Mouse (Mus musculus) C2C12 (cell line): Measurements from ENCODE around the gene En2. TPM values are rescaled to one million over a fixed set of nuclear protein-coding genes. Genes with fewer than 3 reads are reported as not detected.

ENCODE experiments used
- H3K27me3 ChIP-seq: one replicate; pipeline ENCODE4 v1.6.1; 2011; ENCODE audit not compliant: control insufficient read depth, insufficient read depth, insufficient read length
- H3K36me3 ChIP-seq: one replicate; pipeline ENCODE4 v1.6.1; 2011; ENCODE audit not compliant: control insufficient read depth, insufficient read depth
- H3K4me3 ChIP-seq: one replicate; pipeline ENCODE4 v1.5.1; 2011; ENCODE audit warnings: mild to moderate bottlenecking, control low read depth; ENCODE audit not compliant: poor library complexity, insufficient read depth, severe bottlenecking
- H3K79me2 ChIP-seq: one replicate; pipeline ENCODE4 v1.6.1; 2011; ENCODE audit not compliant: control insufficient read depth, insufficient read depth
- H3K79me3 ChIP-seq: one replicate; pipeline ENCODE4 v1.6.1; 2011; ENCODE audit warnings: low read depth, control low read depth
- H3ac ChIP-seq: one replicate; pipeline ENCODE3; 2011; ENCODE audit warnings: low read depth; ENCODE audit not compliant: control insufficient read depth, insufficient read length
- CEBPB ChIP-seq: IDR thresholded peaks from one replicate; pipeline ENCODE4 v1.6.1; 2011; ENCODE audit warnings: low read depth, mild to moderate bottlenecking, control low read depth, moderate library complexity
- CTCF ChIP-seq: IDR thresholded peaks from one replicate; pipeline ENCODE4 v1.5.1; 2011; ENCODE audit not compliant: control insufficient read depth, insufficient read depth, insufficient read length
- FOSL1 ChIP-seq: IDR thresholded peaks from one replicate; pipeline ENCODE4 v1.8.0; 2011; ENCODE audit warnings: mild to moderate bottlenecking, low read length; ENCODE audit not compliant: poor library complexity, insufficient read depth, severe bottlenecking
- MAX ChIP-seq: IDR thresholded peaks from one replicate; pipeline ENCODE4 v1.6.1; 2011; ENCODE audit warnings: mild to moderate bottlenecking, control low read depth
- MYOD1 ChIP-seq: IDR thresholded peaks from one replicate; pipeline ENCODE4 v1.6.1; 2011; ENCODE audit warnings: low read depth; ENCODE audit not compliant: control insufficient read depth, insufficient read length
- MYOG ChIP-seq: IDR thresholded peaks from one replicate; pipeline ENCODE4 v1.6.1; 2011; ENCODE audit not compliant: control insufficient read depth, insufficient read length; ENCODE audit errors: extremely low read depth
- USF1 ChIP-seq: IDR thresholded peaks from one replicate; pipeline ENCODE4 v1.6.1; 2011; ENCODE audit warnings: low read depth, mild to moderate bottlenecking, control low read depth, moderate library complexity
- polyA plus RNA-seq: library from polyadenylated mRNA; unstranded; fragments of >200 nt; fragmentation: generic; extraction: Trizol; gene quantifications from one replicate; pipeline ENCODE4 v1.2.1, GENCODE M21; 2012; ENCODE audit warnings: missing spikeins

En2 gene
- polyA plus RNA-seq, 1 experiment = not detected

GRCm38 (mm10) chr5:28210591-28211550 lies 45.4 kb downstream of the En2 start:
- H3K27me3 ChIP-seq = peaks cover 44% of the 10 kb centered on the region
- H3K79me3 ChIP-seq = no peaks in the 10 kb centered on the region
- no peaks in the 10 kb centered on the region for H3K79me2 ChIP-seq
- no peak overlapping the region for H3K4me3 ChIP-seq
- H3K36me3 ChIP-seq = no peaks in the 10 kb centered on the region
- no peak overlapping the region for H3ac ChIP-seq
- TF ChIP-seq MAX (no peak), MYOD1 (no peak), MYOG (no peak), CTCF (no peak), USF1 (no peak), FOSL1 (no peak), CEBPB (no peak)

DNA sequence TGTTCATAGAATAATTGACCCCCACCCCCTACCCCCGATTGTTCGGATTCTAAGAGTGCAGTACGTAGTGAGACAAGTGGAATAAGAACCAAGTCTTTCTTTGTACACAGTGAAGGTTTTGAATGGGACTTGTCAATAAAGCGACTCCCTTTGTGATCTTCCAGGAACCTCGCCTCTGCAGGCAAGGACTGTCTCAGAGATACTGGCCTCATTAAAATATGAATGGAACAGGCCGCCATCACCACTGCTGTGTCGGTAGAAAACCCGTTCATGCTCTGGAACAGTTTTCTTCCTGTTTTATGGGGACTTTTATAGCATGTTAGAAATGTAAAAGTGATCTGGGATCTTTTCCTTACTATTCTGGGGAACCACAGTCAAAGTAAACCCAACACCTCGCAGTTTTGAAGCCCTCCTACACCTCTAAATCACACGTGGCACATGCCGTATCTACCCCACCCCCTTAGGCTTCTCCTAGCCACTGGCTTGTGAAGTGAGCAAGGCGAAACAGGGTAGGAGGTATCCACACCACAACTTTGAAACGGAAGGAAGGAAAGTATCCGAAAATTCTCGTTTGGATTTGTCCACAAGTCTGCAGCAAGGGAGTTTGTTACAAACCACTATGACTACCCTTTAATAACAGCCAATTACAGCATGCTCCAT lies 46.3 kb downstream of the En2 start:
- Histone ChIP-seq H3K79me3 (no peaks in the 10 kb centered on the region), H3K27me3 (peaks cover 43% of the 10 kb centered on the region), H3K79me2 (no peaks in the 10 kb centered on the region), H3K36me3 (no peaks in the 10 kb centered on the region), H3ac (no peak overlapping the region), H3K4me3 (no peak overlapping the region)
- TF ChIP-seq MYOD1 (no peak), MAX (no peak), CTCF (no peak), USF1 (no peak), FOSL1 (no peak), CEBPB (no peak), MYOG (no peak)

GRCm38 (mm10) chr5:28213441-28213840 lies 47.9 kb downstream of the En2 start:
- Histone ChIP-seq H3ac (no peak overlapping the region), H3K27me3 (peaks cover 38% of the 10 kb centered on the region), H3K79me3 (no peaks in the 10 kb centered on the region), H3K36me3 (no peaks in the 10 kb centered on the region), H3K79me2 (no peaks in the 10 kb centered on the region), H3K4me3 (no peak overlapping the region)
- no peak for TF ChIP-seq MYOD1
- TF ChIP-seq FOSL1 = no peak
- no peak for TF ChIP-seq CTCF
- TF ChIP-seq USF1 = no peak
- no peak for TF ChIP-seq CEBPB
- no peak for TF ChIP-seq MYOG
- no peak for TF ChIP-seq MAX

GRCm38 (mm10) chr5:28219596-28219995 lies 54.1 kb downstream of the En2 start:
- no peaks in the 10 kb centered on the region for H3K36me3 ChIP-seq
- no peaks in the 10 kb centered on the region for H3K79me2 ChIP-seq
- H3ac ChIP-seq = no peak overlapping the region
- no peak overlapping the region for H3K4me3 ChIP-seq
- no peaks in the 10 kb centered on the region for H3K79me3 ChIP-seq
- H3K27me3 ChIP-seq = peaks cover 5% of the 10 kb centered on the region
- TF ChIP-seq MAX = no peak
- no peak for TF ChIP-seq MYOD1
- no peak for TF ChIP-seq FOSL1
- no peak for TF ChIP-seq CEBPB
- no peak for TF ChIP-seq CTCF
- no peak for TF ChIP-seq MYOG
- no peak for TF ChIP-seq USF1

Other genes with a start within 250 kb of the En2 start
- 48.8 TPM for gene Insig1, start 94.3 kb upstream of the En2 start, polyA plus RNA-seq
- not detected for gene Cnpy1, start 80.1 kb downstream of the En2 start, polyA plus RNA-seq
- 10.1 TPM for gene Rbm33, start 151.4 kb downstream of the En2 start, polyA plus RNA-seq